Mouse (Mus musculus): ENCODE measurements around the gene Olfr420. TPM values are rescaled to one million over a fixed set of nuclear protein-coding genes. Genes with fewer than 3 reads are reported as not detected.
A peak's percentile ranks its signal among the peaks of the same experiment; 100 is the strongest.

Olfr420 gene
- 0.14 TPM in 1 of 2 replicates, not detected in the other for polyA plus RNA-seq (2015; fragmentation: Nextera tagmentation; extraction: Ambion mirVana)

- 84% methylated on average over 1 of the region's 1 CpGs for WGBS
- H3K9ac ChIP-seq = no peak within 1 kb of the TSS
Measured at GRCm38 (mm10) chr1:174155333-174155732, at the start of gene Olfr420. Gene Olfr420 (plus strand): TSS chr1:174155633.

GRCm38 (mm10) chr1:174121062-174121461 is 34.4 kb upstream of the Olfr420 start, which contains the start of gene Olfr231:
Gene Olfr231 (minus strand): TSS chr1:174121162.
- ATAC-seq (ENCODE audit: extremely low read depth, insufficient number of reproducible peaks, low FRiP score, low TSS enrichment) = no peak
- H3K4me3 ChIP-seq = no peak within 1 kb of the TSS
- H3K9ac ChIP-seq = no peak within 1 kb of the TSS
- no peak within 1 kb of the TSS for H3K27ac ChIP-seq (replicated peaks)
- WGBS = 57% methylated on average over 2 of the region's 2 CpGs
- H3K4me1 ChIP-seq = no peaks in the 10 kb centered on the region
- H3K27me3 ChIP-seq (replicated peaks) = no peaks in the 10 kb centered on the region
- no peak within 1 kb of the TSS for H3K4me2 ChIP-seq
- H3K36me3 ChIP-seq = no peaks in the 10 kb centered on the region
- no peaks in the 10 kb centered on the region for H3K9me3 ChIP-seq

More at GRCm38 (mm10) chr1:174155333-174155732, at the start of gene Olfr420:
- Histone ChIP-seq H3K36me3 (no peaks in the 10 kb centered on the region), H3K4me3 (no peak within 1 kb of the TSS), H3K4me1 (no peaks in the 10 kb centered on the region), H3K27ac (replicated peaks) (no peak within 1 kb of the TSS), H3K4me2 (no peak within 1 kb of the TSS), H3K9me3 (no peaks in the 10 kb centered on the region), H3K27me3 (replicated peaks) (no peaks in the 10 kb centered on the region)
- no peak for ATAC-seq (ENCODE audit: extremely low read depth, insufficient number of reproducible peaks, low FRiP score, low TSS enrichment)

GRCm38 (mm10) chr1:174131217-174131616 is 24.2 kb upstream of the Olfr420 start, which contains the start of gene Olfr424:
Gene Olfr424 (plus strand): TSS chr1:174131517.
- ATAC-seq (ENCODE audit: extremely low read depth, insufficient number of reproducible peaks, low FRiP score, low TSS enrichment) = no peak
- Histone ChIP-seq H3K9ac (no peak within 1 kb of the TSS), H3K27ac (replicated peaks) (no peak within 1 kb of the TSS), H3K27me3 (replicated peaks) (no peaks in the 10 kb centered on the region), H3K36me3 (no peaks in the 10 kb centered on the region), H3K4me2 (no peak within 1 kb of the TSS), H3K9me3 (no peaks in the 10 kb centered on the region), H3K4me3 (no peak within 1 kb of the TSS), H3K4me1 (no peaks in the 10 kb centered on the region)
- 78% methylated on average over 3 of the region's 3 CpGs for WGBS

- no peak overlapping the region for H3K27ac ChIP-seq (replicated peaks)
- ATAC-seq (ENCODE audit: extremely low read depth, insufficient number of reproducible peaks, low FRiP score, low TSS enrichment) = no peak
- H3K4me1 ChIP-seq = no peaks in the 10 kb centered on the region
- no peak overlapping the region for H3K4me3 ChIP-seq
- H3K4me2 ChIP-seq = no peak overlapping the region
- 64% methylated on average over 3 of the region's 3 CpGs for WGBS
- H3K36me3 ChIP-seq = no peaks in the 10 kb centered on the region
- H3K27me3 ChIP-seq (replicated peaks) = no peaks in the 10 kb centered on the region
- H3K9ac ChIP-seq = no peak overlapping the region
- no peaks in the 10 kb centered on the region for H3K9me3 ChIP-seq
Measured at GRCm38 (mm10) chr1:174131999-174132398, 23.4 kb upstream of the Olfr420 start.

GRCm38 (mm10) chr1:174141384-174141783 is 14.0 kb upstream of the Olfr420 start:
- no peak overlapping the region for H3K4me3 ChIP-seq
- H3K4me2 ChIP-seq = no peak overlapping the region
- H3K4me1 ChIP-seq = no peaks in the 10 kb centered on the region
- no peak overlapping the region for H3K27ac ChIP-seq (replicated peaks)
- H3K27me3 ChIP-seq (replicated peaks) = no peaks in the 10 kb centered on the region
- H3K36me3 ChIP-seq = no peaks in the 10 kb centered on the region
- no peaks in the 10 kb centered on the region for H3K9me3 ChIP-seq
- 71% methylated on average over 2 of the region's 2 CpGs for WGBS
- no peak overlapping the region for H3K9ac ChIP-seq
- ATAC-seq (ENCODE audit: extremely low read depth, insufficient number of reproducible peaks, low FRiP score, low TSS enrichment) = no peak

- no peak overlapping the region for H3K9ac ChIP-seq
- 36% methylated on average over 1 of the region's 1 CpGs for WGBS
- ATAC-seq (ENCODE audit: extremely low read depth, insufficient number of reproducible peaks, low FRiP score, low TSS enrichment) = no peak
Measured at GRCm38 (mm10) chr1:174146696-174147095, 8.7 kb upstream of the Olfr420 start.

GRCm38 (mm10) chr1:174149289-174149688 is 6.1 kb upstream of the Olfr420 start:
- 63% methylated on average over 2 of the region's 2 CpGs for WGBS
- no peak overlapping the region for H3K9ac ChIP-seq
- peaks cover 7% of the 10 kb centered on the region for H3K4me1 ChIP-seq
- H3K27me3 ChIP-seq (replicated peaks) = no peaks in the 10 kb centered on the region
- no peak overlapping the region for H3K27ac ChIP-seq (replicated peaks)
- H3K4me2 ChIP-seq = no peak overlapping the region
- no peak for ATAC-seq (ENCODE audit: extremely low read depth, insufficient number of reproducible peaks, low FRiP score, low TSS enrichment)
- no peak overlapping the region for H3K4me3 ChIP-seq
- no peaks in the 10 kb centered on the region for H3K36me3 ChIP-seq
- H3K9me3 ChIP-seq = no peaks in the 10 kb centered on the region

More at GRCm38 (mm10) chr1:174146696-174147095, 8.7 kb upstream of the Olfr420 start:
- Histone ChIP-seq H3K9me3 (no peaks in the 10 kb centered on the region), H3K27me3 (replicated peaks) (no peaks in the 10 kb centered on the region), H3K4me3 (no peak overlapping the region), H3K4me1 (peaks cover 7% of the 10 kb centered on the region), H3K36me3 (no peaks in the 10 kb centered on the region), H3K4me2 (no peak overlapping the region), H3K27ac (replicated peaks) (no peak overlapping the region)

GRCm38 (mm10) chr1:174157622-174158021 is 2.2 kb downstream of the Olfr420 start:
- 73% methylated on average over 3 of the region's 3 CpGs for WGBS
- no peaks in the 10 kb centered on the region for H3K4me1 ChIP-seq

GRCm38 (mm10) chr1:174158512-174158911 is 3.1 kb downstream of the Olfr420 start:
- WGBS = 78% methylated on average over 1 of the region's 1 CpGs
- no peaks in the 10 kb centered on the region for H3K9me3 ChIP-seq
- no peak overlapping the region for H3K9ac ChIP-seq
- H3K4me1 ChIP-seq = no peaks in the 10 kb centered on the region
- H3K4me3 ChIP-seq = no peak overlapping the region
- no peak for ATAC-seq (ENCODE audit: extremely low read depth, insufficient number of reproducible peaks, low FRiP score, low TSS enrichment)
- H3K4me2 ChIP-seq = no peak overlapping the region
- no peak overlapping the region for H3K27ac ChIP-seq (replicated peaks)
- no peaks in the 10 kb centered on the region for H3K36me3 ChIP-seq
- H3K27me3 ChIP-seq (replicated peaks) = no peaks in the 10 kb centered on the region

More at GRCm38 (mm10) chr1:174157622-174158021, 2.2 kb downstream of the Olfr420 start:
- ATAC-seq (ENCODE audit: extremely low read depth, insufficient number of reproducible peaks, low FRiP score, low TSS enrichment) = no peak
- Histone ChIP-seq H3K9me3 (no peaks in the 10 kb centered on the region), H3K36me3 (no peaks in the 10 kb centered on the region), H3K9ac (no peak overlapping the region), H3K4me3 (no peak overlapping the region), H3K27me3 (replicated peaks) (no peaks in the 10 kb centered on the region), H3K4me2 (no peak overlapping the region), H3K27ac (replicated peaks) (no peak overlapping the region)

- H3K36me3 ChIP-seq = no peaks in the 10 kb centered on the region
- no peak overlapping the region for H3K4me3 ChIP-seq
- H3K4me1 ChIP-seq = no peaks in the 10 kb centered on the region
- H3K27ac ChIP-seq (replicated peaks) = no peak overlapping the region
- no peaks in the 10 kb centered on the region for H3K27me3 ChIP-seq (replicated peaks)
- no peak overlapping the region for H3K4me2 ChIP-seq
- H3K9ac ChIP-seq = no peak overlapping the region
- no peaks in the 10 kb centered on the region for H3K9me3 ChIP-seq
- WGBS = 78% methylated on average over 10 of the region's 10 CpGs
- no peak for ATAC-seq (ENCODE audit: extremely low read depth, insufficient number of reproducible peaks, low FRiP score, low TSS enrichment)
Measured at GRCm38 (mm10) chr1:174159095-174159494, 3.7 kb downstream of the Olfr420 start.

GRCm38 (mm10) chr1:174169024-174169423 is 13.6 kb downstream of the Olfr420 start:
- Histone ChIP-seq H3K27ac (replicated peaks) (no peak overlapping the region), H3K4me3 (no peak overlapping the region), H3K36me3 (no peaks in the 10 kb centered on the region), H3K9me3 (no peaks in the 10 kb centered on the region), H3K4me1 (peaks cover 19% of the 10 kb centered on the region), H3K27me3 (replicated peaks) (no peaks in the 10 kb centered on the region), H3K4me2 (no peak overlapping the region), H3K9ac (no peak overlapping the region)
- no peak for ATAC-seq (ENCODE audit: extremely low read depth, insufficient number of reproducible peaks, low FRiP score, low TSS enrichment)

GRCm38 (mm10) chr1:174170706-174171501 is 15.5 kb downstream of the Olfr420 start:
- Histone ChIP-seq H3K4me1 (peaks cover 19% of the 10 kb centered on the region), H3K9ac (no peak overlapping the region), H3K9me3 (no peaks in the 10 kb centered on the region), H3K4me3 (no peak overlapping the region), H3K27ac (replicated peaks) (peak overlapping the region; percentile 63), H3K4me2 (peak overlapping the region; percentile 24; the same call in 1 of the 2 replicates), H3K36me3 (no peaks in the 10 kb centered on the region), H3K27me3 (replicated peaks) (no peaks in the 10 kb centered on the region)
- ATAC-seq (ENCODE audit: extremely low read depth, insufficient number of reproducible peaks, low FRiP score, low TSS enrichment) = no peak
- WGBS = 74% methylated on average over 5 of the region's 5 CpGs

All from heart, embryonic 13.5 days (tissue).